Mouse (Mus musculus) forebrain, embryonic 10.5 days (tissue): ENCODE measurements around the gene Gm21663. TPM values are rescaled to one million over a fixed set of nuclear protein-coding genes. Genes with fewer than 3 reads are reported as not detected.
"Not testable (repeated sequence)": the region's sequence is repeated elsewhere in the genome, so short reads cannot be mapped to it uniquely, and the experiment has no call there.

ENCODE experiments used
- DNase-seq: peaks from one replicate; pipeline ENCODE4 v3.0.0-alpha.2; 2017; ENCODE audit warnings: low spot score; ENCODE audit errors: extremely low spot score
- H3K27ac ChIP-seq: fragments of 300-500 bp; sonication (generic); 2 replicates; pipeline ENCODE4 v1.5.1; 2016; ENCODE audit warnings: mild to moderate bottlenecking
- H3K27me3 ChIP-seq: fragments of 300-500 bp; sonication (generic); 2 replicates; pipeline ENCODE4 v1.6.1; 2016; ENCODE audit warnings: mild to moderate bottlenecking; ENCODE audit not compliant: poor library complexity, severe bottlenecking
- H3K36me3 ChIP-seq: fragments of 300-500 bp; sonication (generic); replicated peaks from 2 replicates; pipeline ENCODE4 v1.6.1; 2016; ENCODE audit warnings: mild to moderate bottlenecking, moderate library complexity
- H3K4me1 ChIP-seq: fragments of 300-500 bp; sonication (generic); 2 replicates; pipeline ENCODE4 v1.6.1; 2016
- H3K4me3 ChIP-seq: fragments of 300-500 bp; sonication (generic); 2 replicates; pipeline ENCODE4 v1.5.1; 2016; ENCODE audit warnings: mild to moderate bottlenecking, moderate library complexity
- H3K9me3 ChIP-seq: fragments of 300-500 bp; sonication (generic); 2 replicates; pipeline ENCODE4 v1.6.1; 2016; ENCODE audit warnings: mild to moderate bottlenecking, moderate library complexity
- WGBS: fragments of 180-500 bp; shearing (Covaris S2); methylation state at CpG from one replicate; pipeline ENCODE4 v1.1.7; 2016; 5-methylcytosine and 5-hydroxymethylcytosine counted together
- polyA plus RNA-seq: library from polyadenylated mRNA; unstranded; fragments of >200 nt; fragmentation: Nextera tagmentation; extraction: Ambion mirVana; gene quantifications from 2 replicates; pipeline ENCODE4 v1.2.1, GENCODE M21; 2016

Gene Gm21663
- polyA plus RNA-seq: not detected in 2 replicates

DNA sequence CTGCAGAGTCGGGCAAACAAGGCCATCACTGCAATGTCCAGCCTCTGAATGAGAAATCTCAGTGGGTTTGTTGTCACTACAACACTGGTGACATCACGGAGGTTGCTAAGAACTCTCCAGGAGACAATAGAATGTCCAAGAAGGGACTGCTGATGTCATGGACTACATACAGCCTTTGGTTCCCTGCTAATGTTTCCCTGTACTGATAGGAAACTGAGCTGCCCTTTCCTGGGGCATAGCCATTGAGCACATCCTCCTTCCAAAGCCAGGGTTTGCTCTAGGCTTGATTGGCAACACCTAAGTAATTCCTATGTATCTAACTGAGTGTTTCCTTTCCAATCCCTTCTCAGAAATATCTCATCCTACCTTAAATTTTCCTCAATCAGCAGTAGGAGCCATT lies at the start of gene Gm21663:
Gene Gm21663 (minus strand): TSS at position 101 of the 400 bp plus-strand sequence.
- not testable (repeated sequence) for H3K4me1 ChIP-seq, H3K36me3 ChIP-seq, DNase-seq, H3K9me3 ChIP-seq, H3K27ac ChIP-seq, H3K4me3 ChIP-seq, H3K27me3 ChIP-seq
- WGBS: 61% methylated on average over 2 of the region's 2 CpGs

DNA sequence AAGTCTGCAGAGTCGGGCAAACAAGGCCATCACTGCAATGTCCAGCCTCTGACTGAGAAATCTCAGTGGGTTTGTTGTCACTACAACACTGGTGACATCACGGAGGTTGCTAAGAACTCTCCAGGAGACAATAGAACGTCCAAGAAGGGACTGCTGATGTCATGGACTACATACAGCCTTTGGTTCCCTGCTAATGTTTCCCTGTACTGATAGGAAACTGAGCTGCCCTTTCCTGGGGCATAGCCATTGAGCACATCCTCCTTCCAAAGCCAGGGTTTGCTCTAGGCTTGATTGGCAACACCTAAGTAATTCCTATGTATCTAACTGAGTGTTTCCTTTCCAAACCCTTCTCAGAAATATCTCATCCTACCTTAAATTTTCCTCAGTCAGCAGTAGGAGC lies 46.4 kb upstream of the Gm21663 start, which contains the start of gene Gm21698:
Gene Gm21698 (minus strand): TSS at position 101 of the 400 bp plus-strand sequence.
- not testable (repeated sequence) for H3K9me3 ChIP-seq, H3K27me3 ChIP-seq, H3K4me1 ChIP-seq, H3K36me3 ChIP-seq, H3K4me3 ChIP-seq, DNase-seq, H3K27ac ChIP-seq
- no CpG with 5 or more reads among the region's 3 CpGs for WGBS

DNA sequence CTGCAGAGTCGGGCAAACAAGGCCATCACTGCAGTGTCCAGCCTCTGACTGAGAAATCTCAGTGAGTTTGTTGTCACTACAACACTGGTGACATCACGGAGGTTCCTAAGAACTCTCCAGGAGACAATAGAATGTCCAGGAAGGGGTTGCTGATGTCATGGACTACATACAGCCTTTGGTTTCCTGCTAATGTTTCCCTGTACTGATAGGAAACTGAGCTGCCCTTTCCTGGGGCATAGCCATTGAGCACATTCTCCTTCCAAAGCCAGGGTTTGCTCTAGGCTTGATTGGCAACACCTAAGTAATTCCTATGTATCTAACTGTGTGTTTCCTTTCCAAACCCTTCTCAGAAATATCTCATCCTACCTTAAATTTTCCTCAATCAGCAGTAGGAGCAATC lies 30.4 kb upstream of the Gm21663 start, which contains the start of gene Gm21680:
Gene Gm21680 (minus strand): TSS at position 101 of the 400 bp plus-strand sequence.
- not testable (repeated sequence) for DNase-seq, H3K9me3 ChIP-seq, H3K36me3 ChIP-seq, H3K27me3 ChIP-seq, H3K27ac ChIP-seq, H3K4me3 ChIP-seq, H3K4me1 ChIP-seq
- WGBS: no CpG with 5 or more reads among the region's 2 CpGs

DNA sequence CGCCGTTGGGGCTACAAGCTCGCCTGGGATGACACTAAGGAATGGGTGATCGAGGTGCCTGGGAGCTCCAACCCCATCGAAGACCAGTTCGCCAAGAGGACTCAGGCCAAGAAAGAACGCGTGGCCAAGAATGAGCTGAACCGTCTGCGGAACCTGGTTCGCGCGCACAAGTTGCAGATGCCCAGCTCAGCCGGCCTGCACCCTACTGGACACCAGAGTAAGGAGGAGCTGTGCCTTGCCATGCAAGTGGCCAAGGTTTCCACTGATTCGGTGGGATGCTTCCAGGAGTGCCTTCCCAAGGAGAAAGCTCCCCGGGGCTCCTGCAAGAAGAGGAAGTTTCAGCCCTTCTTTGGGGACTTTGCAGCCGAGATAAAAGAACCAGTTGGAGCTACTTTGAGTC lies 14.9 kb upstream of the Gm21663 start:
- WGBS: 64% methylated on average over 17 of the region's 17 CpGs
- DNase-seq, H3K9me3 ChIP-seq, H3K27ac ChIP-seq, H3K4me1 ChIP-seq, H3K36me3 ChIP-seq, H3K27me3 ChIP-seq: not testable (repeated sequence)
- peak overlapping the region; percentile 33; the same call in 1 of the 2 replicates for H3K4me3 ChIP-seq

DNA sequence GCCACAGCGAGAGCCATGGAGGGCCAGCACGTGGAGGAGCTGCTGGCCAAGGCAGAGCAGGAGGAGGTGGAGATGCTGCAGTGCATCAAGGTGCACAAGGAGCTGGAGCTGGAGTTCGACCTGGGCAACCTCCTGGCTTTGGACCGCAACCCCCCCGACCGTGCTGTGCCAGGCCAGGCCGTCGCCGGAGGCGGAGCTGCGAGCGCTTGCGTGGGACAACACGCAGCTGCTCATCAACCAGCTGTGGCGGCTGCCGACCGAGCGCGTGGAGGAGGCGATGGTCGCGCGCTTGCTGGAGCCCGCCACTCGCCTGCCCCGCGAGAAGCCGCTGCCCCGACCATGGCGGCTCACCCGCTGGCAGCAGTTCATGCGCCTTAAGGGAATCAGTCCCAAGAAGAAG lies 14.4 kb upstream of the Gm21663 start:
- DNase-seq: peak; percentile 15
- not testable (repeated sequence) for H3K4me1 ChIP-seq, H3K36me3 ChIP-seq, H3K9me3 ChIP-seq, H3K27ac ChIP-seq, H3K27me3 ChIP-seq
- peak overlapping the region; percentile 33; the same call in 1 of the 2 replicates for H3K4me3 ChIP-seq
- 39% methylated on average over 32 of the region's 32 CpGs for WGBS

DNA sequence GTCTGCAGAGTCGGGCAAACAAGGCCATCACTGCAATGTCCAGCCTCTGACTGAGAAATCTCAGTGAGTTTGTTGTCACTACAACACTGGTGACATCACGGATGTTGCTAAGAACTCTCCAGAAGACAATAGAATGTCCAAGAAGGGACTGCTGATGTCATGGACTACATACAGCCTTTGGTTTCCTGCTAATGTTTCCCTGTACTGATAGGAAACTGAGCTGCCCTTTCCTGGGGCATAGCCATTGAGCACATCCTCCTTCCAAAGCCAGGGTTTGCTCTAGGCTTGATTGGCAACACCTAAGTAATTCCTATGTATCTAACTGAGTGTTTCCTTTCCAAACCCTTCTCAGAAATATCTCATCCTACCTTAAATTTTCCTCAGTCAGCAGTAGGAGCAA lies 12.1 kb upstream of the Gm21663 start, which contains the start of gene Gm21671:
Gene Gm21671 (minus strand): TSS at position 101 of the 400 bp plus-strand sequence.
- H3K36me3 ChIP-seq, H3K27ac ChIP-seq, H3K4me3 ChIP-seq, DNase-seq, H3K4me1 ChIP-seq, H3K27me3 ChIP-seq, H3K9me3 ChIP-seq: not testable (repeated sequence)
- 82% methylated on average over 2 of the region's 2 CpGs for WGBS

DNA sequence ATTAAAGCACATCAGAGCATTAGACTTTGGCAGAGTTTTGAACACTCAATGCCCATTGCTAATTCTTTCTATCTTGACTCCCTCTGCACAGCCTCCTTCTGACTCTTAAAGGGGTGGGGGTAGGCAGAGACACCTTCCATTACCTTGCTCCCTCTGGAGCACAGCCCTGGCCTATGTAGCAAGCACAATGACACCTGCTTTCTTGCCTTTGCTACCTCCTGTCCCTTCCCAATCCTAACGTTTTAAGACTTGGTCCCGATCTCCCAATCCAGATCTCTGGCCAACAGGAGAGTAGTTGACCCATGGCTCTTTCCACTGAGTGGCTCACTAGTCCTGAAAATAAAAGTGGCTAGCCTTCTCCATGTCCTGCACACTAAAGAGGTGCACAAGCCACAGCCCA lies 3.2 kb upstream of the Gm21663 start:
- H3K4me1 ChIP-seq, H3K36me3 ChIP-seq, H3K27ac ChIP-seq, H3K4me3 ChIP-seq, DNase-seq, H3K9me3 ChIP-seq, H3K27me3 ChIP-seq: not testable (repeated sequence)
- WGBS: 87% methylated on average over 2 of the region's 2 CpGs

DNA sequence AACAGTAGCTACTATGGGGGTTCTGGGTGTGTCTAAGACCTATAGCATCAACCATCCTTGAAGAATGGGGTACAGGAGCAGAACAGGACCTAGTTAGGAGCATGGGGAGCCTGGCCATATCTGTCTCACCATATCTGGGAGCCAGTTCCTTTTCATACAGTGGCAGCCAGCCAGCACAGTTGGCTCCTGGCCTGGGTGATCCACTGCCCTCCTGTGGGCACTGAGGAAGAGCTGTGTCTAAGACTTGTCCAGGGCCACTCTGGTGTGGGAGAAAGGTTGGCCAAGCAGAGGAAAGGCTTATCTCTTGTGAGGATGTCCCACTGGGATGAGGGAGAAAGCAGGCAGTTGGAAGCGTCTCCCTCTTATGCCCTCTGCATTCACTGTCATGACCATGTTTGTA lies 50.9 kb downstream of the Gm21663 start:
- H3K9me3 ChIP-seq: no peaks in the 10 kb centered on the region
- H3K4me1 ChIP-seq: peaks cover 12% of the 10 kb centered on the region
- 88% methylated on average over 1 of the region's 1 CpGs for WGBS
- no peaks in the 10 kb centered on the region for H3K36me3 ChIP-seq
- H3K27ac ChIP-seq: no peak overlapping the region
- H3K27me3 ChIP-seq: no peaks in the 10 kb centered on the region
- H3K4me3 ChIP-seq: no peak overlapping the region
- DNase-seq: no peak

DNA sequence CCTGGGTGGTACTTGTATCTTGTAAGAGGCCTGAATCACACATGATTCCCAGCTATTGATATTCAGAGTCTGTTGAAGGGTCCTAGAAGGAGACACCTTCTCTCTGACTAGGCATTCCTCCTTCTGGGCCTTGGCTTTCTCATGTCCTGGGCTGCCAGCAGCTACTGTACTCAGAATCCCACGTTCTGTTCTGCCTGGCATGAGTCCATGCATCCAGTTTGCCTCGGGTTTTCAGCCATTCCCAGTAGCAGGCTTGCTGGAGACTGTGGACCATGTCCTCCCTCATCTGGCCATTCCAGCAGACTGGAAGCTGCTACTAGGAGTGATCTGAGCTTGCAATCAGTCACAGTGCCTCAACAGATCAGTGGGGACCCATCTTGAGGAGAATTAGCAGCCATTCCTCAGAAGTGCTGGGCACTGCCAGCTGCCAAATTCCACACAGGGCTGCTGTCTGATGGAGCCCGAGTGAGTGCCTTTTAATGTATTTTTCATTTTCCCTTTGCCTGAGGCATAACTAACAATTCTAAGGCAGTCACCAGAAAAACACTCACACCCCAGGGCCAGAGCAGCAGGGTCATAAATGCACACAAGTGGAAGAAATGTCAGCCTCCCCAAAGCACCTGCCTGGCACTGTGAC lies 52.3 kb downstream of the Gm21663 start:
- no peak for DNase-seq
- H3K9me3 ChIP-seq: peaks cover 12% of the 10 kb centered on the region; the same call in 1 of the 2 replicates
- no peaks in the 10 kb centered on the region for H3K36me3 ChIP-seq
- 74% methylated on average over 3 of the region's 3 CpGs for WGBS
- peaks cover 12% of the 10 kb centered on the region for H3K4me1 ChIP-seq
- no peak overlapping the region for H3K27ac ChIP-seq
- no peak overlapping the region for H3K4me3 ChIP-seq
- no peaks in the 10 kb centered on the region for H3K27me3 ChIP-seq

DNA sequence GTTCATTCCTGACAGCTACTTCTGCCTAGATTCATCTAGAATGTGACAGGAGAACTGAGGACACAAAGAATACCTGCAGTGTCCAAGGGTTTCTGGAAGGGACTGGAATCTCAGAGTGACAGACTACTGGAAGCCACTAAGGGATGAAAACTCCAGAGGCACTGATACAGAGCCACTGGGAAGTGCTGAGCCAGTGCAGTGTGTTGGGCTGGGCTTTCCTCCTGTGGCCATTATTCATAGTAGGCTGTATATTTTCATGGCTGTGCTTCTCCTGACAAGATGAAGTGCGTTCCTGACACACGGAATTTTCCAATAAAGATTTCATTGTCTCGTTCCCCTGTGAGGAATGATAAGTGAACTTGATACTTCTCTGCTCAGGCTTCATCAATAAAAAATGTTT lies 55.5 kb downstream of the Gm21663 start:
- no peaks in the 10 kb centered on the region for H3K36me3 ChIP-seq
- peaks cover 14% of the 10 kb centered on the region; the same call in 1 of the 2 replicates for H3K9me3 ChIP-seq
- no peak overlapping the region for H3K4me3 ChIP-seq
- DNase-seq: no peak
- H3K27ac ChIP-seq: no peak overlapping the region
- no peaks in the 10 kb centered on the region for H3K27me3 ChIP-seq
- no peaks in the 10 kb centered on the region for H3K4me1 ChIP-seq
- 86% methylated on average over 3 of the region's 3 CpGs for WGBS

Other genes with a start within 250 kb of the Gm21663 start
- 20.7 and 22.7 TPM in 2 replicates for gene Xrcc2, start 236.6 kb downstream of the Gm21663 start, polyA plus RNA-seq
- gene Actr3b, start 182.4 kb downstream of the Gm21663 start, polyA plus RNA-seq: 11.0 and 11.7 TPM in 2 replicates
- gene Gm21671, start 12.0 kb upstream of the Gm21663 start, polyA plus RNA-seq: not detected in 2 replicates
- 0.07 TPM in 1 of 2 replicates, not detected in the other for gene Gm21680, start 30.3 kb upstream of the Gm21663 start, polyA plus RNA-seq
- gene Gm21698, start 46.3 kb upstream of the Gm21663 start, polyA plus RNA-seq: 0.14 TPM in 1 of 2 replicates, not detected in the other
- not detected in 2 replicates for gene Gm1979, start 62.4 kb upstream of the Gm21663 start, polyA plus RNA-seq
- gene Gm5862, start 80.5 kb upstream of the Gm21663 start, polyA plus RNA-seq: not detected in 2 replicates
- gene Speer4a, start 97.2 kb upstream of the Gm21663 start, polyA plus RNA-seq: 0.06 TPM in 1 of 2 replicates, not detected in the other
- gene Gm7347, start 116.2 kb upstream of the Gm21663 start, polyA plus RNA-seq: not detected in 2 replicates
- gene Gm10471, start 146.9 kb upstream of the Gm21663 start, polyA plus RNA-seq: not detected in 2 replicates
- 0.05 TPM in 1 of 2 replicates, not detected in the other for gene 5031410I06Rik, start 163.0 kb upstream of the Gm21663 start, polyA plus RNA-seq
- not detected in 2 replicates for gene Gm10220, start 179.0 kb upstream of the Gm21663 start, polyA plus RNA-seq